Mouse (Mus musculus): ENCODE data around the gene Prkcq. TPM values are rescaled to one million over a fixed set of nuclear protein-coding genes. Genes with fewer than 3 reads are reported as not detected.
A peak's percentile ranks its signal among the peaks of the same experiment; 100 is the strongest.

Gene Prkcq
- 2.7 and 7.1 TPM in 2 replicates for total RNA-seq (2021)
- long read RNA-seq, experiment 1, partial matches to known transcripts, result 0 of 4 reads
- long read RNA-seq, experiment 1, other reads (novel, unspliced or antisense), result 3 of 4 reads
- long read RNA-seq, experiment 2, partial matches to known transcripts, result 0 of 1 reads
- long read RNA-seq, experiment 2, other reads (novel, unspliced or antisense), result 1 of 1 reads

DNA sequence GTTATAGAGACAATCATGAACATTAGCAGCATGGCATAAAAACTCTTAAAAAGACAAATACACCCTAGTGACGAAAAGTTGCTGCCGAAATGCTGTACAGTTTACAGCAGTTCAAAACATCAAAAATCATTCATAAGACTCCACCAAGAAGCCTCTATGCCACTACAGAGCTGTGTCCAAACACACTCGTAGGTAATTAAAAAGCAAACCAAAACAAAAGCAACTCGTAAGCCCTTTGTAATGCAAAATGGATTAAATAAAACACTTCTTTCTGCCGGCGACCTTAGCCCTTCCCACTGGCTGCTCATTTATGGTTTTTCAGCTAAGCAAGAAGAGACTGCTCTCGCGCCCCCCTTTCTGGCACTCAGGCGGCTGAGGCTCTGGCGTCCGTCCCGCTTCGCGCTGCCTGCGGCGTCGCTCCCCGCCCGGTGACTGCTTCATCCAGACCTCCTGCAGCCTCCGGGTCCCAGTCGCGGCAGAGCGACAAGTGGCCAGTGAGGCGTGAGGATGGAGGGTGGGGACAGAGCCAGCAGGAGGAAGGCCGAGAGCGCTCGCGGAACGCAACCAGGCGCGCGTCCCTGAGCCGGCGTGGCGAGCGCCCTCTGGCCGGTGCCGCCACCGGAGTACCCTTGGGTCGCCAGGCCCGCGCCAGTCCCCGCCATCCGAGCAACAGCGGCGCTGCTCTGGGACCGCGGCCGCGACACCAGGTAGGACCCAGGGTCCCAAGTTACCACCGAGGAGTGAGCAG, at the start of gene Prkcq:
Gene Prkcq, plus strand, starts transcription at position 355 of the 748 bp plus-strand sequence.
- DNase-seq, result peak; percentile 56

DNA sequence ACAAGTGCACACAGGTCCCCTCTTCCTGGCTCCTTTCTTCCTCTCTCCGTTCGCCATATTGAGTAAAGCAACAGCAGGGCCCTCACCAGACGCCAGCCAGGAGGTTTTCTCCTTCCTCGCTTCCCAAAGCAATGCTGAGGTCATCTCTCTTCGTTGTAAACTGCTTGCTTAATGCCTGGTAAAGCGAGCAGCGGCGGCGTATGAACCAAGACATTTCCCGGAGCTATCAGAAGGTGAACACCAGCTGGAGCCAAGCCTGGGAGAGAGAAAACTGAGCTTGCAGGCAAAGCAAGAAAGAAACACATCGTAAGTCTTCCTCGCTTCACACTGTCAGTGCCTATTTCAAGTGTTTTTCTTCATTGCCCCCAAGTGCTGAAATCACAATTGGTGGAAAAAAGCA, 41.0 kb upstream of the Prkcq start:
- no peak for DNase-seq

DNA sequence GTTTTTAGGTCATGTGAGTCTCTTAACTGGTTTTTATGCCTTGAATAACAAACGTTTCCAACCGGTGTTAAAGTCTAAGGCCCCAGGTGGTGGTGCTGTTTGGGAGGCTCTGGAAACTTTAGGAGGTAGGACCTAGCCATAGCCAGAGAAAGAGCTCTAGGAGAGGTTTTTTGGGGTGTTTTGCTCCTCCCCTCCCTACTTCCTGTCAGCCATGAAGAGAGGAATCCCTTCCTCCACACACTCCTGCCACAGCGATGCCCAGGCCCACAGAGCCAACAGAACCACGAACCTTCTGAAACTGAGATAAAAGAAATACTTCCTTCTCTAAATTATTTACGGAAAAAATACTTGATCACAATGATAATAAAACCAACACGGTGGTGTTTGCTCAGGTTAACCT, 36.2 kb upstream of the Prkcq start:
- no peak for DNase-seq

DNA sequence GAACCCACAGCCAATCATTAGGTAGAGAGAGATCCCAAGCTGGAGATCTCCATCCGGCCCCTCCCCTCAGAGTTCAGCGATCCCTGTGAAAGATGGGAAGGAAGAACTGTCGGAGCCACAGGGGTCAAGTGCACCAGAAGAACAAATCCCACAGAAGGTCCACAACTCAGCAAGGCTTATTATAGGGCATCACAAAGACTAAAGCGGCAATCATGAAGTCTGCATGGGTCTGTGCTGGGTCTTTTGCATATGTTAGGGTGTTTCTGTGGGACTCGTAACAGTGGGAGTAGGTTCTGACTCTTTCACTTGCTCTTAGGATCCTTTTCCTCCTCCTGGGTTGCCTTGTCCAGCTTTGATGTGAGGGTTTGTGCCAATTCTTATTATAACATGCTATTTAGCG, 33.8 kb upstream of the Prkcq start:
- DNase-seq, result no peak

DNA sequence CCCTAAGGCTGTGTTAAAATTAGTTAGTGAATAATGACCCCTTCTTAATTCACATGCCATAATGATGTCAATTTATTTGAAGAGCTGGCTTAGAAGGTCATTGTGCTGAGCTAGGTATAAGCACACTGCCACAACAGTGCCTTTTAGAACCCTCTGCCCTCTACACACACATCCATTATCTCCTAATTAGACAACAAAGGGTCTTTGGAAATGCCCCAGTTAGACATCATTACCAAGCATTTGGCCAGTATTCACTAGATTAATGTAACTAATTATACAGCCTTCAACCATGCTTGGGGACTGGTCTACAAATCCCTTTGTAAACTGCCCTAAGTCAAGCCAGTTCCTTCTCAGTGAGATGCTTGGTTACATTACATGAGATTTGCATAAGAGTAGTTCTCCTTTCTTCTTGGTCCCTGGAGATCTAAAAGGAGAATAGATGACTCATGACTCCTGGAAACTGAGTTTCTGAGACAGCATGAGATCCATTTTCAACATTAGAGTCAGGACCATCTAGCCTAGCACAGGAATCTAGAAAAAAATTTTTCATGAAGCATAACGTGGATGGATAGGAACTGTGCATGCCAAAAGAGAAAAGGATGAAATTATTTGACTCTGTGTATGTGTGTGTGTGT, 32.3 kb upstream of the Prkcq start:
- DNase-seq, result no peak

DNA sequence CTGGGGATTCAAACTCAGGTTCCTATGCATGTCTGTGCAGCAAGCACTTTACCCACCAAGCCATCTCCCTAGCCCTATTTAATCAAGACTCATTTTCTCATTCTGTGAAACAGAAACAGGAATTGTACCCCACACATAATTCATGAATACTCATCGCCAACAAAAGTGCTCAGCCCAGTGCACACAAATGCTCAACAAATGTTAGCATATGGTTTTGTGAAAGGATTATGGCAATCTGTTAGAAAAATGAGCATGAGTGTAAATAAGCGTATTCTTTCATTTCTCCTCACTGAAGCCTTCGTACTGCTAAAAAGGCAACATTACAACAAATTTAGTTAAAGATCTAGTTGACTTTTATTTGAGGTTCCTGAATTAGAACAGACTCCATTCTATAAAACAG, 31.5 kb upstream of the Prkcq start:
- no peak for DNase-seq

DNA sequence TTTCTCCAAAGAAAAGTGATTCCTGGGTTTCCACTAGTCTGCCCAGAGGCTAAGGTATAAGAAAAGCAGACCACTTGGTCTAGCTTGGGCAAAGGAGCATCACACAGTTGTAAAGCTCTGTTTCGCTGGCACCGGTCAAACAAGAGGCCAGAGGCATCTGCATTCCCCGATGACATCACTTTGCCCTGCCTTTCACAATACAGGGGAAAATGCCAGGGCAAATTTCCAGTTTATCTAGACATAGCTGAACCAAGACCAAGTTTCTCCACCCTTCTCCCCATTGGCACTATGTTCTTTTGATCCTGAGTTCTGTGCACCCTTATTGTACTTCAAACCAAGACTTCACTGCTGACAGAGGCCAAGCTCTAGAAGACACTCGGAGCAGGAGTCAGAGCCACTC, 22.8 kb upstream of the Prkcq start:
- peak; percentile 47 for DNase-seq

DNA sequence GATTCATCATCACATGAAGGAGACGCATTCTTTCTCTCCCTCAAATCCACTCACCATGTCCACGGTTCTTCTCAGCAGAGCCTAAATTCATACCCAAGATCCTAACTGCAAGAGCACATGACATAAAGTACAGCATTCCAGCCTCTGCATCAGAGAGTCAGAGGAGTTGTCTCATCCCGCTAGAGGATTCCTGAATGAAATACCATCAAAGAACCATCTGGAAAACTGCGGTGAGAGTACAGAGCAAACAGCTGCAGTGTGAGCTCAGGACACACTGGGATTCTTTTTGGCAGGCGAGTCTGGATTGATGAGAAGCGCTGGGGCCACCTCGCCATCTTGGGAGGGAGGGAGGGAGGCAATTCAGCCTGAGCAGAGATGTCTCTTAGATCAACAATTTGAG, 20.9 kb upstream of the Prkcq start:
- DNase-seq, result no peak

DNA sequence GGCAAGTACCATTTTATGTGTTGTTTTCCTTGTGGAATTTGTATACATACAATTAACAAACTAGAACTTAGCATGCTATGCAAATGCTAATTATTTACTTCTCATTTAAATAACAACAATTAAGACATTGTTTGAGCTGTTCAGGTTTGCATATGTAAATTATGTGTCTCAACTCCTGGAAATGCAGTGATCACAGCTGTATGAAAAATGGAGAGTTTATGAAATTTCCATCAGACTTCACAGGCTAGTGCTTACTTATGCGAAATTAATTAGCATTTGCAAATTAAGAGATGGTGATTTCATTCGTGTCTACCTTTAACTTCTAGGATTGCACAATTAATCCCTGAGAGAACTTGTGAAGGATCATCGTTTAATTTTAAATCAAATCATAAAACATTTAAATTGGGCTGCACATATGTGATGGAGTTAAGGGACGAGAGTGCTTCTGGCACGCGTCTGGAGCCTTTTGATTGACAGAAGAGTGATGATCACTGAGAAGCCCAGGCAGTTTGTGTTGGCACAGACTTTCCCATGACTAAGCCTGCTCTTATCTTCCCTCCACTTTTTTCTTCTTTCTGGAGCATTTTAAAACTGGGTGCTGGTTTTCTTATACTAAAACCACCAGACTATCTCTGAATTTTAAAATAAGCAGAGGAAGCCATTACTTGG, 20.1 kb upstream of the Prkcq start:
- DNase-seq, result no peak

DNA sequence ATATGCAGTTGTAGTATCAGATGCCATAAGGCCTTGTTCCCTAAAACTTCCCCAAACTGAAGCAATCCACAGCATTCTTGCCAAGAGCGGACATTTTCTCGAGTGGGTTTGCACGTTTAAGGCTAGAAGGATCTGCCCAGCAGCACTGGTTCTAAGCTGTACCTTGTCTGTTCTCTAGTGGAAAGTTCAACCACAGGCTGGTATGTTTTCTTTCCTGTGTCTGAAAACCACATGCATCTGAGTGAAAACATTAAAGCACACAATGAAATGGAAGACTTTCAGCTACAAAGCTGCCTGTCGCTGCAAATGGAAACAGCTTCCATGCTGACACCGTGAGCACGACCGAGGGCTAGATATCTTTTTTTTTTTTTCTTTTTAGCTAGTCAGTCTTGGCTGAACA, 12.3 kb upstream of the Prkcq start:
- DNase-seq, result no peak

DNA sequence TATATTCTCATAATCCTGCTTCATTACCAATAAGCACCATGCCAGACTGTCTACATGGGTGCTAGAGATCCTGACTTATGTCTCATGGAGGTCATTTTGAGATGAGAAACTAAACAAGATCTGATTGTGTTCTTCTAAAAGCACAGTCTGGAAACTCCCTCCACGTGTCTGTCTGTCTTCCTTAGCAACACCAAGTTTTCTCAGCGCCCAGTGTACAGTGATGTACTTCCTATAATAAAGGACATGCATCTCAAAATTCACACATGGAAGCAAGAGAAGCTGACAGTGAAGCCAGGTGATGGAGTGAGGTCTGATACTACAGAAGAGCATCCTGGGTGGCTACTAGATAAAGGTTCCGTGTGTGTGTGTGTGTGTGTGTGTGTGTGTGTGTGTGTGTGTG, 11.2 kb upstream of the Prkcq start:
- DNase-seq, result no peak

DNA sequence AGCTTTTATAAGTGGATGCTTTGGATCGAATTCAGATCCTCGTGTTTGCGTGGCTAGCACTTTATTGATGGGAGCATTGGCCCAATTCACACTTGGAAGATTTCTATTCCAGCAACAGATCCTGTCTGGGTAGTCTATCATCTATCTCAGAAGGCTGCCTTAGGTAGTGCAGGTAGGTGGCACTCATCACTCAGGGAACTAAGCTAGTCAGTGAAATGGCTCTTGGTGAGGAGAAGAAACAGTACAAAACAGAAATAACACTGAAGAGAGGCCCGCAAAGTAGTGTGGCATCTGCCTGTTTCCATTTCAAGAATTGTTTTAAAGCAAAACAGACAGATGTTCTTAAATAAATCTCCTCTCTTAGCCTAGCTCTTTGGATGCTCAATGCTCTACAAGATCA, 10.6 kb upstream of the Prkcq start:
- DNase-seq, result no peak

DNA sequence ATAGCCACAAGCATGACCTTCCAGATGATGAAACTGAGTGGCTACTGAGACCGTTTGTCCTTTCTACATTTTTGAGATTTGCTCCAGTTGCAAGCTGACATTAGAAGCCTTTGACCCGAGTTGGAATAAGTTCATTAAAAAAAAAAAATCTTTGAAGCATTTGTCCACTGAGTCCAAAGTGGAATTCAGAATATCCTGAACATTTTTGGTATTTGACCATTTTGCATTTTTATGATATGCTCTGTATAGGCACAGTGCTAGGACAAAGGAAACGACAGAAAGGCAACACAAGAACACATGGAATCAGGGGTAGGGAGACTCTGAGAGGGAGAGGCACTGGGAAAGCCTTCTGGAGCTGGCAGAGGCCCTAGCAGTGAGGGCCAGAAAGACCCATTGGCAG, 9.2 kb upstream of the Prkcq start:
- DNase-seq, result no peak

DNA sequence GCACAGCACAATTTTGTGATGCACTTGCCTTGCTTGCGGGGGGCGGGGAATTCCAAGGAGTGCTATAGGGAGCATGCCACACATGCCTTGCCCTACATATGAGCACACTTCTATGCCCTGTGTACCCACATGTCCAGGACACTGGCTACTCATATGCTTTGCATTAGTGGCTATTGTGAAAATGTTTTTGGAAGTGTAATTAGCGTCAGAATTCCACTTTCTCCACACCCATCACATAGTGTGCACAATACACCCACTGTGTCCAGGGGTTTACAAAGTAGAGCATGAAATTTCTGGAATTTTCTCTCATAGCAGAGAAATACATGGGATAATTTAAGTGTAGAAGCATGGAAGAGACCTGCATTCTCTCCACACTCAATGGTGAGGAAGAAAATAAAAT, 7.7 kb upstream of the Prkcq start:
- no peak for DNase-seq

DNA sequence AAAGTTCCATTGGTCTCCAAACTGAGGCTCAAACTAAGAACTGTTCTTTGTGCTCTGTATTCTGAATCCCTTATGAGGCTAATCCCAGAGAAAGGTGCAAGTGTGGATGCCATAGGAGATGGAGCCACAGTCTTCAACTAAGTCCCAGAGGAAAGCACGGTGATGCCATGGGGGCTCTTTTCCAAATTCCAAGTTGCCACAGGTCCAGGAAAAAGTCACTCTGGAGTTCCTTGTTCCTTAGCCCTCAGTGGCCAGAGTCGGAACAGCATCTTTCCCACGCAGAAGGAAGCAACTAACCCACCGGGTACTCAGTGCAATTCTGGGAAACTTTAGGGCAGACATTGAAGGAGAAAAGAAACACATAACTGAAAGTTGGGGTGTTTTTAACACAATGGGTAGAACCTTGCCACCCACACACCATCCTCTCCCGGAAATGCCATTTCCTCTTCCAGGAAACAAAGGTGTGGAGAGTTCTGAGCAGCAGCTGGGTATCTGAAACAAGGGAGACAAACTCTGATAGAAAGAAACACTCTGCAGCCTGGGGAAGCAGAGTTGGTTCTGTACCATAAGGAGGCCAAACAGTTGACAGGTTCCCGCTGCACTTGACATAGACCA, 2.1 kb upstream of the Prkcq start:
- peak; percentile 7 for DNase-seq

DNA sequence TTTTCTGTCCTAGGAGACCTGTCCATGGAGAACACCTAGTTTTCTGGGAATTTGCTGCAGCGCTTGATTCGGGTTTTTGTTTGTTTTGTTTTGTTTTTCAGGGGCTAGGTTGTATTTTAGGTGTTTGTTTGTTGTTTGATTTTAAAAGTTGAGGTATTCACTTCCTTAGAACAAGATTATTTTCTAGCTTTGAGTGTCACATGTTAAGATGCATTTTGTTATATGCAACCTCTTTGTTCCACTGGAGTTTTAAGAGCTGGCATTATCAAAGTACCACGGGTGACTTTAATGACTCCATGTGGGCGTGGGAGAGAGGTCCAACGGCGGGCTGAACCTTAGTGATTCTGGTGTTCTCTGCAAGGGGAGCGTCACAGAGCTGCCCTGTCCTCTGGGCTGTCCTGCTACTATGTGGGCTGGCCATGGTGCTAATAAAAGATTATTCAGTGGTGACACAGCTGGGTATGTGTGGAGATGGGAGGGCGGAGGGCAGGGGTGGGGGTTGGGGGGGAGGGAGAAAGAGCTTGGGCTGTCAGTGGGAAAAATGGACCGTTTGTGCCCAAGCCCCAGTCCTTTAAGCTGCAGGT, 1.0 kb downstream of the Prkcq start:
- DNase-seq, result peak; percentile 11

DNA sequence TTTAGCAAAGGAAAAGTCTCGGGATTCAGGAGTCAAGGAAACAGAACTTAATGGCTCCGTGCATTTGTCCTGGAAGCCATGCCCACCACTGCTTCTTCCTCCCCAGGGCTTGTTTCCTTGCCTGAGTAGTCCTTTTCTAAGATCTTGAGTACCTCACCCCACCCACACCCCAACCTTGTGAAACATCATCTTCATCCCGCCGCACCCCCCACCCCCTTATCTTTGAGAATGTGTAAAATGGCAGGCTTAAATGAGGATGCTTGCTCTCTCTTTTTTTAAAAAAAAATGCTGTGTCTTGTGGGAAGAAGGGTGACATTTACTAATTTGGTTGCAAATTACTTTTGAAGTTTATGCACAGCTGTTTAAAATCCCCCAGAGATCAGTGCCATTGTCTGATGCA, 1.6 kb downstream of the Prkcq start:
- DNase-seq, result no peak

DNA sequence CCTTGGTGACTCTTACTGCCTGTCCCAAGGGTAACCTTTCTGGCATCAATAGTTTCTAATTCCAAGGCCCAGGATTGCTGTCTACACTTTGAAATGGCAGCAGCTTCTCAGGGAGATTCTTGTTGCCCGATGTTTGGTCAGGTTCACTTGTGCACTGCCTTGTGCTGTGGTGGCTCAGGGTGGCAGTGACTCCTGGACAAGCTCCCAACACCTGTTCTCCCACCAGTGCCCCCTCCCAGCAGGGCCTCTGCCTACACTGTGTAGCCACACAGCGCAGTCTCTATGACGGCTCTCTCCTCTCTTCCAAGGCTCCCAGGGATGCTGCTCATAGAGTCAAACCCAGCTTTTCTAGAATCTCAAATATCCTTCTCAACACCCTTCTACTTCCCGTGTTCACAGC, 2.2 kb downstream of the Prkcq start:
- DNase-seq, result no peak

DNA sequence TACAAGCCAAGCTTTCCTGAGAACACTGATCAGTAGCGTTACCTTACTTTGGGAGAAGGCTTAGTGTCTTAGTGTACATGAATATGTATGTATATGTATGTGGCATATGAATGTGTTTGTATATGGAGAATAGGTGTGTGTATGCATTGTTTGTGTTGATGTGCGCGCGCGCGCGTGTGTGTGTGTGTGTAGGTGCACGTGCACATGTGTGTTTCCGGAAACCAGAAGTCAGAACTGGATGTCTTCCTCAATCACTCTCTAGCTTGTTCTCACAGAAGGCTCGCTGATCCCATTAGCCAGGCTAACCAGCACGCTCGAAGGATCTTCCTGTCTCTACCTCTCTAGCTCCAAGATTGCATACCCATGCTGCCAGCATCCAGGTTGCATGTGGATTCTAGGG, 6.0 kb downstream of the Prkcq start:
- DNase-seq, result no peak

DNA sequence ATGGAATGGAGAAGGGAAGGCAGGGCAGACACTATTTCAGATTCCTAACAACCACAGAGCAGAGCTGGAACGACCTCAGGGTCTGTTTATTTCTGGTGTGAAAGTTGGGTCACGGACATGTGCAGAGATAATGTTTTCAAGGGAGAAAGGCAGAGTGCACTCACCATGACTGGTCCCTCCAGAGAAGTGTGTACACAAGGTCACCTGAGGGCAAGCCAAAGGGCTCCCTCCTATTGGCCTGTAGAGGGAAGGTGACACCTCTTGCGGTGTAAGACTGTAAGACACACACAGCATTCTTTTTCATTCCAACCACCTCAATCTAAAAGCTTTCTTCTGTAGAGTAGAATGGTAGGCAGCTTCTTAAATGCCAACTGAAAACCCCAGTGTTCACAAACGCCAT, 9.6 kb downstream of the Prkcq start:
- no peak for DNase-seq

DNA sequence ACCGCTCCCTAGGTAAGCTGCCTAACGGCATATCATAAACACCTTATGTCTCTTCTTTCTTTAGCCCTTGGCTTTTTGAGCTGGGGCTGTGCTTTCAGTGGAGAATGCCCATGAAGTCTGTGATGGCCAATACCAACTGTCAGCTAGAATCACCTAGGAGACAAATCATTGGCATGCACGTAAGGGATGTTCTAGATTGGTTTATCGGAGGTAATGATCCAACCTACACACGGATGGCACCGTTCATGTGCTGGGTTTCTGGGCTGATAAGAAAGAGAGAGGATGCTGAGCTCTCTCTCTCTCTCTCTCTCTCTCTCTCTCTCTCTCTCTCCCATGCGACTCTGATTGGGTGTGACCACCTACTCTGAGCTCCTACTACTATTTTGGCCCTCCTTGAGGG, 10.2 kb downstream of the Prkcq start:
- no peak for DNase-seq

DNA sequence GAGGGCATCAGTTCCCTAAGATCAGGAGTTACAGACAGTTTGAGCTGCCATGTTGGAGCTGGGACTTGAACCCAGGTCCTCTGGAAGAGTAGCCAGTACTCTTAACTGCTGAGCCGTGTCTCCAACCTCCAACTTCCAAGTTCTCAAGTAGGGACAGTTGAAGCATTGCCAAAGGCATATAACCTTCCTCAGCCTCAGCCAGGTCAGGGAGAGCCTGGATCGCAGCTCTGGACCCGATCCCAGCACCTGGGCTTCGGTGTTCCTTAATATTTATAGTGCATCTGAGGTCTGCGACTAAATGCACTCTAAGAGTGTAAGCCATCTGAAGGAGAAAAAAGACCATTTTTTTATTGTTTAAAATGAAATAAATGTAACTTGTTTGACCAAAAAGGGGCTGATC, 12.1 kb downstream of the Prkcq start:
- DNase-seq, result no peak

DNA sequence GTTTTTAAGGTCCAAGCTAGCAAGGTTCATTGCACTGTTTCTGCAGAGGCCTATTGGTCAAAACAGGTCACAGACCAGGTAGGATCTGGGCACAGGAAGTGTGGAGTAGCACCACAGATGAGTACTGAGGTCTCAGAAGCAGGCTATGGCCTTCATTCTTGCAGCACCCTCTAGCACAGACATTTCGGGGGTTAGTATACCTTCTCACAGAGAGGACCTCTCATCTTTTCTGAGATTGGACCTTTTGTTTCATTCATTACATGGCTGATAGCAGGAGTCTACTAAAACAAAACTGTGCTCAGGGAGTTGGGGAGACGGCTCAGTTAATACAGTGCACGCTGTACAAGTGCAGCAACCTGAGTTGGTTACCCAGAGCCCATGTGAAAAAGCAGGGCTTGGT, 14.7 kb downstream of the Prkcq start:
- DNase-seq, result no peak

Measured in adrenal gland, postnatal 14 days (tissue).